Mouse (Mus musculus) CH12.LX (cell line): ENCODE measurements around the gene Cmtm8.

Source experiments
- CTCF ChIP-seq, 2 experiments: IDR thresholded peaks in 1 of 2; conservative IDR thresholded peaks in 1 of 2; 2 replicates each; pipeline ENCODE4 v1.5.1; 2011 to 2012; ENCODE audit warnings: low read depth in 2 of 2, low read length in 2 of 2, improper control_type of control experiment in 1 of 2, inconsistent platforms in 1 of 2, mild to moderate bottlenecking in 1 of 2, moderate library complexity in 1 of 2
- EP300 ChIP-seq: IDR thresholded peaks from 2 replicates; pipeline ENCODE4 v1.6.1; 2011; ENCODE audit warnings: low read length, improper control_type of control experiment
- MAZ ChIP-seq: IDR thresholded peaks from 2 replicates; pipeline ENCODE4 v1.6.1; 2012; ENCODE audit warnings: low read depth, mild to moderate bottlenecking, inconsistent platforms, low read length, improper control_type of control experiment, moderate library complexity
- POLR2AphosphoS2 ChIP-seq: IDR thresholded peaks from 2 replicates; pipeline ENCODE4 v1.6.1; 2011; ENCODE audit warnings: low read depth, low read length, improper control_type of control experiment
- USF2 ChIP-seq: conservative IDR thresholded peaks from 2 replicates; pipeline ENCODE4 v1.6.1; 2011; ENCODE audit warnings: low read depth, low read length, improper control_type of control experiment

DNA sequence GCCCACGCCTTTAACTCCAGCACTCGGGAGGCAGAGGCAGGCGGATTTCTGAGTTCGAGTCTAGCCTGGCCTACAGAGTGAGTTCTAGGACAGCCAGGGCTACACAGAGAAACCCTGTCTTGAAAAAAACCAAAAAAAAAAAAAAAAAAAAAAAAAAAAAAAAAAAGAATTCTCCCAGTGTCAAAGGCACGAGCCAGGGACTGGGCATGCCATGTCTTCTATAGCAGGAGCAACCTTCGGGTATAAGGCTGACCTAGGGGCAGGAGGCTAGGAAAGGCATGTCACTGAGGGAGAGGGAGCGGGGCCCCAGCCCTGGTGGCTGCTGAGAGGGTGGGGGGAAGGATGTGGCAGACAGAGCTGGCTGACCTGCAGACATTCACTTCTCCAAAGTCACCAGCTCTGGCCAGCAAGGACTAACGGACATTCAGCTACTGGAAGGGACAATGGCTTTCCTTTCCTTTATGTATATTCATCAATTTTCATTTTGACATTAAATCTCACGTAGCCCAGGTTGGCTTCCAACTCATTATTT lies 50.1 kb downstream of the Cmtm8 start:
- TF ChIP-seq USF2 (no peak), EP300 (no peak), POLR2AphosphoS2 (no peak), MAZ (no peak), CTCF (conservative IDR thresholded peaks at IDR 0.05 in 1 of 2, IDR thresholded peaks at IDR 0.05 in 1 of 2; ENCODE audit: low read depth in 2 of 2, low read length in 2 of 2) (no peak)
